Mouse (Mus musculus): Measurements from ENCODE around the gene Olfr1437.
"Not testable (repeated sequence)": the region's sequence is repeated elsewhere in the genome, so short reads cannot be mapped to it uniquely, and the experiment has no call there.

Gene Olfr1437

GRCm38 (mm10) chr19:12325001-12325400 is at the start of gene Olfr1437:
TSS of gene Olfr1437 (minus strand) at chr19:12325101.
- DNase-seq (ENCODE audit: low spot score) = no peak

- peak; percentile 22 for DNase-seq (ENCODE audit: low spot score)
These were observed 49.6 kb upstream of the Olfr1437 start for GRCm38 (mm10) chr19:12374465-12375025.

- no peak for DNase-seq (ENCODE audit: low spot score)
These were observed 48.1 kb upstream of the Olfr1437 start for GRCm38 (mm10) chr19:12373004-12373403.

- DNase-seq (ENCODE audit: low spot score) = no peak
These were observed 10.9 kb upstream of the Olfr1437 start, which contains the start of gene Olfr1438-ps1 for GRCm38 (mm10) chr19:12335810-12336209. TSS of gene Olfr1438-ps1 (minus strand) at chr19:12335910.

GRCm38 (mm10) chr19:12299030-12299429 is 25.9 kb downstream of the Olfr1437 start, which contains the start of gene Olfr1436:
TSS of gene Olfr1436 (minus strand) at chr19:12299130.
- DNase-seq (ENCODE audit: low spot score) = not testable (repeated sequence)

- no peak for DNase-seq (ENCODE audit: low spot score)
These were observed 31.9 kb downstream of the Olfr1437 start for GRCm38 (mm10) chr19:12292979-12293378.

GRCm38 (mm10) chr19:12279554-12279953 is 45.3 kb downstream of the Olfr1437 start, which contains the start of gene Olfr1434:
TSS of gene Olfr1434 (plus strand) at chr19:12279854.
- no peak for DNase-seq (ENCODE audit: low spot score)

Data from left cerebral cortex, adult 11 months (tissue).